Mouse (Mus musculus): ENCODE measurements around the gene Smad3.

GRCm38 (mm10) chr9:63610231-63610630, 147.6 kb downstream of the Smad3 start:
- no peak for TF ChIP-seq CTCF (IDR thresholded peaks at IDR 0.05; ENCODE audit: insufficient read depth, low read depth, low read length)
- no peak for TF ChIP-seq POLR2A (IDR thresholded peaks at IDR 0.05; ENCODE audit: insufficient read depth, low read depth, low read length)
